Mouse (Mus musculus) forebrain, embryonic 14.5 days (tissue): ENCODE results near the gene Hspa4l. TPM values are rescaled to one million over a fixed set of nuclear protein-coding genes. Genes with fewer than 3 reads are reported as not detected.
A peak's percentile ranks its signal among the peaks of the same experiment; 100 is the strongest.
"Not testable (repeated sequence)": the region's sequence is repeated elsewhere in the genome, so short reads cannot be mapped to it uniquely, and the experiment has no call there.

ENCODE experiments used
- ATAC-seq: fragments of 200-750 bp; cut with Nextera tagmentation; 2 replicates; pipeline ENCODE4 v1.8.0; 2017; ENCODE audit warnings: mild to moderate bottlenecking, moderate library complexity
- DNase-seq: peaks from one replicate; pipeline ENCODE4 v3.0.0-alpha.2; 2015; ENCODE audit warnings: low spot score
- H3K27ac ChIP-seq: fragments of 300-500 bp; sonication (generic); 2 replicates; pipeline ENCODE4 v1.5.1; 2014; ENCODE audit warnings: low read depth, mild to moderate bottlenecking, control low read depth, low read length, moderate library complexity
- H3K27me3 ChIP-seq: fragments of 300-500 bp; sonication (generic); replicated peaks from 2 replicates; pipeline ENCODE4 v1.6.1; 2014; ENCODE audit warnings: low read length, control low read depth, mixed read lengths; ENCODE audit not compliant: control insufficient read depth, insufficient read depth
- H3K36me3 ChIP-seq: fragments of 300-500 bp; sonication (generic); 2 replicates; pipeline ENCODE4 v1.6.1; 2014; ENCODE audit warnings: low read length, control low read depth; ENCODE audit not compliant: control insufficient read depth, insufficient read depth
- H3K4me1 ChIP-seq: fragments of 300-500 bp; sonication (generic); 2 replicates; pipeline ENCODE4 v1.6.1; 2014; ENCODE audit warnings: antibody characterized with exemption, low read length, control low read depth; ENCODE audit not compliant: control insufficient read depth, insufficient read depth
- H3K4me2 ChIP-seq: fragments of 300-500 bp; sonication (generic); 2 replicates; pipeline ENCODE4 v1.6.1; 2014; ENCODE audit warnings: mild to moderate bottlenecking, control low read depth, low read length
- H3K4me3 ChIP-seq: fragments of 300-500 bp; sonication (generic); 2 replicates; pipeline ENCODE4 v1.5.1; 2014; ENCODE audit warnings: low read depth, low read length, control low read depth
- H3K9ac ChIP-seq: fragments of 300-500 bp; sonication (generic); 2 replicates; pipeline ENCODE4 v1.6.1; 2014; ENCODE audit warnings: mild to moderate bottlenecking, low read length, control low read depth, moderate library complexity
- H3K9me3 ChIP-seq: fragments of 300-500 bp; sonication (generic); replicated peaks from 2 replicates; pipeline ENCODE4 v1.6.1; 2016; ENCODE audit warnings: low read length, control low read depth, mixed read lengths; ENCODE audit not compliant: control insufficient read depth
- WGBS: fragments of 180-500 bp; shearing (Covaris S2); extraction: QIAGEN DNeasy Blood & Tissue Kit; methylation state at CpG from one replicate; pipeline ENCODE4 v1.1.7; 2014; 5-methylcytosine and 5-hydroxymethylcytosine counted together
- polyA plus RNA-seq: library from polyadenylated mRNA; unstranded; fragments of >200 nt; fragmentation: Nextera tagmentation; extraction: Ambion mirVana; gene quantifications from 2 replicates; pipeline ENCODE4 v1.2.1, GENCODE M21; 2014

The Hspa4l gene
- polyA plus RNA-seq, 1 experiment from 2014 or later = 38.2 TPM

DNA sequence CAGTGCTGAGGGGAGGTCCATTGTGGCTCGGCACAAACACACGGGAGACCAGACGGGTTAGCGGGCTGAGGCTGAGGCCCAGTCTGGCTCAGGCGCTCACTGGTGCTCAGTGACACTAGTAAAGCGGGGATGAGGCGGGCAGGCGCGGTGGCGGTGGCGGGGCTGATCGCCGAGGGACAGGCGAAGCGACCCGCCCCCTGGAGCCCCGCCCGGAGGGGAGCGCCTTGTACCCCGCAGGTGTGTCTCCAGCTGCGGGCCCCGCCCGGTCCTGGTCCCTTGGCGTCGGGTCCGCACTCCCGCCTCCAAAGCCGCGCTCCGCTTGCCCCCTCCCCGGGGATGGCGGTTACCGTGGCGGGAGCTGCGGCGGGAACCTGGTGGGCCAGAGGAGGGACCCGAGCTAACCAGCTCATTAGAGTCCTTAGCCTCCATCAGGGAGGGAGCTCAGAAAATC, 56.1 kb downstream of the Hspa4l start:
- no peaks in the 10 kb centered on the region for H3K9me3 ChIP-seq
- H3K4me2 ChIP-seq = peak overlapping the region; percentile 91
- 0% methylated on average over 30 of the region's 37 CpGs for WGBS
- peak overlapping the region; percentile 92 for H3K4me3 ChIP-seq
- peak overlapping the region; percentile 79 for H3K9ac ChIP-seq
- peak overlapping the region; percentile 60; the same call in 1 of the 2 replicates for H3K27ac ChIP-seq
- H3K36me3 ChIP-seq = peaks cover 15% of the 10 kb centered on the region
- no peaks in the 10 kb centered on the region for H3K4me1 ChIP-seq
- DNase-seq (peak; percentile 46), ATAC-seq (peak; percentile 78)
- no peaks in the 10 kb centered on the region for H3K27me3 ChIP-seq

DNA sequence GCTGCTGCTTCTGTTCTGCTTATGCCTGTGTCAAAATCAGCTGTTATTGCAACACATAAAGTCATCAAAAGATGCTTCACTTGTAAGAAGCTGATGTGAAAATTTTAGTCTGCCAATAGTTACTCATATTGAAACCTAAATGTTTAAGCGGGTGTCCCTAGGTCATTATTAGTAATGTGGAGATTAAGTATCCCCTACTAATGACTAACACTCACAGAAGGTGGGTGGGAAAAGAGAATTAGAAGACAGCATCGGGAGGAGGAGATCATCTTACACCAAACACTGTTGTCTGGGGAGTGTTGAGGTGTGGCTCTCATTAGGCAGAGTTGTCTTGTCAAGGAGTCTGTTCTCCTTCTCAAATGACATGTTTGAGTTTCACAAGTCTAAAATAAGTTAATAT, 62.6 kb downstream of the Hspa4l start:
- 67% methylated on average over 2 of the region's 2 CpGs for WGBS
- no peak for ATAC-seq

DNA sequence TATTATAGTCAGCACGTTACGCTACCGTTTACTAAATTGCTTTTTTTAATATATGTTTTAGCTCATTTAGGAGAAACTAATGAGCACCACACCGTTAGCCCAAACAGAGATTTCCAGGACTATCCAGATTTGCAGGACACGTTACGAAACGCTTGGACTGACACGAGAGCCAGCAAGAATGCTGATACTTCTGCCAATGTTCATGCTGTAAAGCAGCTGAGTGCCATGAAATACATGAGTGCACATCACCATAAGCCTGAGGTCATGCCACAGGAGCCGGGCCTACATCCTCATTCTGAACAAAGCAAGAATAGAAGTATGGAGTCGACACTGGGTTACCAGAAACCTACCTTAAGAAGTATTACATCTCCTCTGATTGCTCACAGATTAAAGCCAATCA, 64.4 kb downstream of the Hspa4l start:
- DNase-seq (no peak), ATAC-seq (no peak)
- Histone ChIP-seq H3K9me3 (no peaks in the 10 kb centered on the region), H3K9ac (no peak overlapping the region), H3K4me3 (no peak overlapping the region), H3K4me1 (no peaks in the 10 kb centered on the region), H3K27me3 (no peaks in the 10 kb centered on the region), H3K36me3 (peaks cover 60% of the 10 kb centered on the region), H3K4me2 (no peak overlapping the region), H3K27ac (no peak overlapping the region)
- 91% methylated on average over 10 of the region's 10 CpGs for WGBS

More for the DNA sequence above, 62.6 kb downstream of the Hspa4l start:
- Histone ChIP-seq H3K4me2 (no peak overlapping the region), H3K9ac (no peak overlapping the region), H3K9me3 (no peaks in the 10 kb centered on the region), H3K4me1 (no peaks in the 10 kb centered on the region), H3K27ac (no peak overlapping the region), H3K36me3 (peaks cover 54% of the 10 kb centered on the region), H3K4me3 (no peak overlapping the region), H3K27me3 (no peaks in the 10 kb centered on the region)
- no peak for DNase-seq

DNA sequence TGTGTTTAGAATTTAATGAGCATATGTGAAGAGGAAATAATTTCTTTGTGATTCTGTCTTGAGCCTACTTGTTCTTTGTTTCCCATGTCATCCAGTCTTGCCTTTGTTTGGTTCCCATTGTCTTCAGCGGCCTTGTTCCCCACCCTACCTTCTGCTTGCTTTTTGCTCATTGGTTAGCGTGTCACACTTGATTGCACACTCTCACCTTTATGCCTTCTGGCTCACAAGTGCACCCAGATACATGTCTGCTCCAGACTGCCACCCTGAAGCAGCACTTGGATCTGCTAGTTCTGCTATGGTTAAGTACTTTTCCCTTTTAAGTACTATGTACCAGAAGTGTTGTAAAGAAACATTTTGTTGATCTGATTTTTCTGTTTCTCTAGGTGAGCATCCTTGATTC, 65.6 kb downstream of the Hspa4l start:
- WGBS = 58% methylated on average over 2 of the region's 2 CpGs
- DNase-seq = peak; percentile 1
- no peak for ATAC-seq
- no peak overlapping the region for H3K27ac ChIP-seq
- H3K27me3 ChIP-seq = no peaks in the 10 kb centered on the region
- H3K4me3 ChIP-seq = no peak overlapping the region
- no peaks in the 10 kb centered on the region for H3K4me1 ChIP-seq
- H3K9ac ChIP-seq = no peak overlapping the region
- peaks cover 65% of the 10 kb centered on the region for H3K36me3 ChIP-seq
- no peaks in the 10 kb centered on the region for H3K9me3 ChIP-seq
- no peak overlapping the region for H3K4me2 ChIP-seq

DNA sequence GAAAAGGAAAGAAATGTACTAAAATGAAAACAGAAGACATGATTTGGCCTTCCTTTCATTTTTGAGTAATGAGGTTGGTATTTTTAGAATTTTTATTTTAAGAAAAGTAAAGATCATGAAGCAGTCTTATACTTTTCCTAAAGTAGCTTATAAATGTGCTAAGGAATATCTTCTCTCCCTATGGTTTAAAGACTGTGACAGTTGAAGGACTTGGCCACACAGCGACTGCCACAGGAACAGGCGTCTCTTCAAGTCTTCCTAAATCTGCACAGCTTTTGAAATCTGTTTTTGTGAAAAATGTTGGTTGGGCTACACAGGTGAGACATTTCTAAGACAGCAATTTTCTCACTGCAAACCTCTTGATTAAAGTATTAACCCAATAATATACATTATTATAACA, 69.0 kb downstream of the Hspa4l start:
- Histone ChIP-seq H3K4me3 (no peak overlapping the region), H3K9me3 (no peaks in the 10 kb centered on the region), H3K27ac (no peak overlapping the region), H3K36me3 (peaks cover 65% of the 10 kb centered on the region), H3K27me3 (no peaks in the 10 kb centered on the region), H3K9ac (no peak overlapping the region), H3K4me2 (no peak overlapping the region), H3K4me1 (no peaks in the 10 kb centered on the region)
- WGBS = 96% methylated on average over 2 of the region's 2 CpGs
- no peak for DNase-seq
- no peak for ATAC-seq

DNA sequence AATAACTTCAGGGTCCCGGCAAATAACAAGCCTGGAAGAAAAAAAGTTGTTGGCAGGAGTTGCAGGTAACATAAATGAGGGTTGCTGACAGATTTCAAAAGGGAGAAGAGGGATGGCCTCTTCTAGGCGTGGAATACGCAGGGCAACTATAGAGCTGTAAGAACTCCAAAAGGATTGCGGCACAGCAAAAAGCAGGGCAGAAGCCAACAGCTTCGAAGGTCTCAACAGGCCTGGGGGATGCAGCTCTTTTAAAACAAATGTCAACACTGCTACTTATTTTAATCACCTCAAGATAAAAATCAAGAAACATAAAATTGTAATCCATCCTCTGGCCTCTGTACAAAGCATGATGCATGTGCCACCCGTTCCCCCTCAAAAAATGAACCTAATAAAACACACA, 101.2 kb downstream of the Hspa4l start:
- peak overlapping the region; percentile 60 for H3K4me2 ChIP-seq
- not testable (repeated sequence) for ATAC-seq, H3K27ac ChIP-seq, H3K9me3 ChIP-seq, H3K27me3 ChIP-seq, DNase-seq, H3K36me3 ChIP-seq, H3K4me1 ChIP-seq
- peak overlapping the region; percentile 29; the same call in 1 of the 2 replicates for H3K9ac ChIP-seq
- 87% methylated on average over 5 of the region's 6 CpGs for WGBS
- peak overlapping the region; percentile 42 for H3K4me3 ChIP-seq

Other genes starting within 250 kb of the Hspa4l start
- gene Intu, start 213.2 kb upstream of the Hspa4l start, polyA plus RNA-seq = 4.6 TPM in 2 replicates
- gene Slc25a31, start 35.6 kb upstream of the Hspa4l start, polyA plus RNA-seq = 0.25 TPM in 1 of 2 replicates, not detected in the other
- gene Plk4, start 55.5 kb downstream of the Hspa4l start, polyA plus RNA-seq = 26.3 and 30.7 TPM in 2 replicates
- gene Mfsd8, start 102.4 kb downstream of the Hspa4l start, polyA plus RNA-seq = 22.6 and 23.5 TPM in 2 replicates
- 5.2 and 5.8 TPM in 2 replicates for gene Abhd18, start 102.5 kb downstream of the Hspa4l start, polyA plus RNA-seq
- 0.14 TPM in 1 of 2 replicates, not detected in the other for gene 1700034I23Rik, start 158.0 kb downstream of the Hspa4l start, polyA plus RNA-seq
- 1.8 and 2.7 TPM in 2 replicates for gene Larp1b, start 205.3 kb downstream of the Hspa4l start, polyA plus RNA-seq